In the genomic region with DNA sequence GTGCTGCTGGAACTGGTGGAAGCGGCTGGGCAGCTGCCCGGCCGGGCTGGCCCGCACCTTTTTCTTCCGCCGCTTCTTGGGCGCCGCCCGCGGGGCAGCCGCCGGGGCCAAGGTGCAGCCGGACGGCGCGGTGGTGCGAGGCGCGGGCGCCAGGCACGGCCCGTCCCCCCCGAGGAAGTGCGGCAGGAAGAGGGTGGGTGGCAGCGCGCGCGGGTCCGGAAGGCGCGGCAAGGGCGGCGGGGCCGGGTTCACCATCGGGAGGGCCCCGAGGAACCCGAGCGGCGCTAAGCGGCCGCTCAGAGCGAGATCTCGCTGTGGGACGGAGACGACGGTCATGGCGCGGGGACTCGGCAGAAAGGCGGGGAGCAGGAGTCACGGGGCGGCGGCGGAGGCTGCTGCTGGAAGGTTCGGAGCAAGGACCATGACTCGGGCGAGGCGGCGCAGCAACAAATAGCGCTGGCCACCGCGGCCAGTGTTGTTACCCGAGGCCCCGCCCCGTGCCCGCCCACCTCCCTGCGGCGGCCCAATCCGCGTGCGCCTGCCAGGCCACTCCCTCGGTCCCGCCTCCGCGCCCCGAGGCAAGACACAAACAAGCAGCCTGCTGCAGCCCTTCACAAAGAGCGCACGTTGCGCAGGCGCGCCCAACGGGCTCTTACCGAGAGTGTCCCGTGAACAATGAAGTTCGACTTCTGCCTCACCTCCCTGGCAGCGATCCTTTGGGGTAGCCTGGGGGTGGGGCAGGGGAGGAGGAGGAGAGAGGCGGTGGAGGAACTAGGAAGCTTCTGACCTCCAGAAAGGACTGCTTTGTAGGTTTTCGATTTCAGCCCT, we compare ENCODE assay signal across 7 mouse cellular contexts. TPM values are rescaled to one million over a fixed set of nuclear protein-coding genes. Genes with fewer than 3 reads are reported as not detected.
A peak's percentile ranks its signal among the peaks of the same experiment; 100 is the strongest.
DNase-seq lines count a peak whose midpoint lies in the region; ATAC-seq lines count a peak whose summit lies in the region.

No protein-coding gene starts in this region.

- peak overlapping the region; percentile 100 for H3K27ac ChIP-seq in limb, embryonic 10.5 days
- H3K27ac ChIP-seq in midbrain, embryonic 13.5 days = peak overlapping the region; percentile 100

- H3K27me3 ChIP-seq in limb, embryonic 10.5 days (ENCODE audit: low read depth, poor library complexity, severe bottlenecking) = no peaks in the 10 kb centered on the region
- no peaks in the 10 kb centered on the region for H3K27me3 ChIP-seq in midbrain, embryonic 13.5 days

- peaks cover 14% of the 10 kb centered on the region; the same call in 1 of the 2 replicates for H3K4me1 ChIP-seq in limb, embryonic 10.5 days
- H3K4me1 ChIP-seq in midbrain, embryonic 13.5 days (replicated peaks) = peaks cover 28% of the 10 kb centered on the region

- peak; percentile 98 for DNase-seq in adrenal gland, adult 8-10 months
- DNase-seq in embryo, embryonic 9.5 days (ENCODE audit: extremely low spot score) = peak; percentile 99
- DNase-seq in kidney, adult 11 months = peak; percentile 99
- peak; percentile 100 for DNase-seq in limb, embryonic 10.5 days (ENCODE audit: low spot score)
- DNase-seq in spleen, adult 12 weeks (ENCODE audit: low spot score) = peak; percentile 98

- peak overlapping the region; percentile 98 for H3K9ac ChIP-seq in midbrain, embryonic 13.5 days (replicated peaks)

- no peaks in the 10 kb centered on the region for H3K9me3 ChIP-seq in limb, embryonic 10.5 days (replicated peaks)
- no peaks in the 10 kb centered on the region for H3K9me3 ChIP-seq in midbrain, embryonic 13.5 days

- H3K36me3 ChIP-seq in limb, embryonic 10.5 days = peaks cover 31% of the 10 kb centered on the region
- H3K36me3 ChIP-seq in midbrain, embryonic 13.5 days = peaks cover 28% of the 10 kb centered on the region

- 0% methylated on average over 88 of the region's 88 CpGs for WGBS in limb, embryonic 10.5 days
- WGBS in midbrain, embryonic 13.5 days = under 1% methylated on average over 82 of the region's 88 CpGs

- peak; percentile 67 for ATAC-seq in granulocyte monocyte progenitor cell, adult 5-6 weeks (replicated peaks; ENCODE audit: poor library complexity, severe bottlenecking)
- ATAC-seq in midbrain, embryonic 13.5 days = peak; percentile 94

- H3K4me3 ChIP-seq in limb, embryonic 10.5 days = peak overlapping the region; percentile 97
- H3K4me3 ChIP-seq in midbrain, embryonic 13.5 days (replicated peaks) = peak overlapping the region; percentile 96

- peak overlapping the region; percentile 76 for H3K4me2 ChIP-seq in midbrain, embryonic 13.5 days (replicated peaks)

RNA-seq across cellular contexts. Expression of gene Srsf12, which starts 39.5 kb away (rescaled TPM):
- total RNA-seq in adrenal gland, adult 8-10 months (2022) = 1 to 10 TPM in 3 of 4 experiments, under 1 TPM in 1; 0.63 to 2.4 (median 2.1) TPM
- not detected in 2 replicates for total RNA-seq in granulocyte monocyte progenitor cell, adult 5-6 weeks (2014; fragmentation: Nextera tagmentation)
- not detected in 2 replicates for total RNA-seq in granulocyte monocyte progenitor cell, adult 5-6 weeks (2017)
- 6.0 and 8.8 TPM in 2 replicates for polyA plus RNA-seq in limb, embryonic 10.5 days (2016; fragmentation: Nextera tagmentation; extraction: Ambion mirVana)
- polyA plus RNA-seq in midbrain, embryonic 13.5 days (2015; fragmentation: Nextera tagmentation; extraction: Ambion mirVana) = 32.5 and 33.9 TPM in 2 replicates

RNA-seq across cellular contexts. Expression of gene Pnrc1, which starts 41.7 kb away (rescaled TPM):
- total RNA-seq in adrenal gland, adult 8-10 months (2022) = 100 to 1,000 TPM; 132 to 175 (median 155) TPM
- total RNA-seq in granulocyte monocyte progenitor cell, adult 5-6 weeks (2014; fragmentation: Nextera tagmentation) = 48.2 and 55.2 TPM in 2 replicates
- total RNA-seq in granulocyte monocyte progenitor cell, adult 5-6 weeks (2017) = 66.8 and 116 TPM in 2 replicates
- 71.1 and 87.1 TPM in 2 replicates for polyA plus RNA-seq in limb, embryonic 10.5 days (2016; fragmentation: Nextera tagmentation; extraction: Ambion mirVana)
- polyA plus RNA-seq in midbrain, embryonic 13.5 days (2015; fragmentation: Nextera tagmentation; extraction: Ambion mirVana) = 71.0 and 83.2 TPM in 2 replicates

RNA-seq across cellular contexts. Expression of gene Pm20d2, which starts 58.7 kb away (rescaled TPM):
- 10 to 100 TPM; 15.6 to 42.2 (median 27.4) TPM for total RNA-seq in adrenal gland, adult 8-10 months (2022)
- total RNA-seq in granulocyte monocyte progenitor cell, adult 5-6 weeks (2014; fragmentation: Nextera tagmentation) = not detected in 2 replicates
- 0.62 TPM in 1 of 2 replicates, not detected in the other for total RNA-seq in granulocyte monocyte progenitor cell, adult 5-6 weeks (2017)
- polyA plus RNA-seq in limb, embryonic 10.5 days (2016; fragmentation: Nextera tagmentation; extraction: Ambion mirVana) = 0.68 and 1.5 TPM in 2 replicates
- polyA plus RNA-seq in midbrain, embryonic 13.5 days (2015; fragmentation: Nextera tagmentation; extraction: Ambion mirVana) = 1.2 and 1.7 TPM in 2 replicates

Comparison
In these comparisons a context has a peak if more than half of its experiments do, and no peak if none do; other contexts are left out.
1. Peak in every context shown above with its lines: DNase-seq, ATAC-seq, H3K4me3 ChIP-seq and H3K27ac ChIP-seq.
2. RNA of gene Pm20d2, which starts 58.7 kb away (total RNA-seq): 15.6 to 42.2 TPM in adrenal gland, adult 8-10 months; 0.62 TPM in granulocyte monocyte progenitor cell, adult 5-6 weeks; every median in the first group is over 10 times any median in the second.